Mouse (Mus musculus) G1E (cell line): Measurements from ENCODE around the gene 1810009A15Rik.

Experiments used
- CTCF ChIP-seq: IDR thresholded peaks from 2 replicates; pipeline ENCODE4 v1.5.1; 2012; ENCODE audit warnings: low read depth, low read length, inconsistent platforms, mixed read lengths
- GATA1 ChIP-seq: IDR thresholded peaks from 2 replicates; pipeline ENCODE4 v1.6.1; 2012; ENCODE audit warnings: borderline replicate concordance, low read length, inconsistent platforms, mixed read lengths
- GATA2 ChIP-seq: IDR thresholded peaks from 2 replicates; pipeline ENCODE4 v1.6.1; 2012; ENCODE audit warnings: low read depth, low read length, inconsistent platforms, borderline replicate concordance
- POLR2AphosphoS5 ChIP-seq: IDR thresholded peaks from 2 replicates; pipeline ENCODE4 v1.6.1; 2012; ENCODE audit warnings: low read depth, low read length, inconsistent platforms; ENCODE audit not compliant: insufficient replicate concordance
- TAL1 ChIP-seq: conservative IDR thresholded peaks from 2 replicates; pipeline ENCODE4 v1.6.1; 2012; ENCODE audit warnings: low read depth, low read length, inconsistent platforms, mixed read lengths

DNA sequence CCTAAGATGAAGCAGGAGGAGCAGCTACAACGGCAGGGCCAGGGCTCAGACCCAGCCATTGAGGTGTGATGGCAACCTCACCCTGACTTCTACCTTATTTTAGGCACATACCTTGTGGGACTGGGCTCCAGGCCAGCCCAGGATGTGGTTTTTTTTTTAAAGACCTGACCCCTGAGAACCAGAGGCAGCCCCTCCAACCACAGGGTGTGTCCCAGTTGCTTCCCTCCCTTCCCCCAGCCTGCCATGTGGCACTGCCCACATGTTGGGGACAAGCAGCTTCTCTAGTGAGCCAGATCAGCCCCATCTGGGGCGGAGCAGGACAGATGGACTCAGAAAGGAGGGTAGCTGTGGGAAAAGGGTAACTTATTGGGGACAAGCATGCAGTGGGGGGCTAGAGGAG lies 38.1 kb downstream of the 1810009A15Rik start:
- TF ChIP-seq CTCF (no peak), TAL1 (no peak), GATA1 (no peak), POLR2AphosphoS5 (no peak), GATA2 (no peak)
